Mouse (Mus musculus): ENCODE measurements around the gene Cxcl14.

DNA sequence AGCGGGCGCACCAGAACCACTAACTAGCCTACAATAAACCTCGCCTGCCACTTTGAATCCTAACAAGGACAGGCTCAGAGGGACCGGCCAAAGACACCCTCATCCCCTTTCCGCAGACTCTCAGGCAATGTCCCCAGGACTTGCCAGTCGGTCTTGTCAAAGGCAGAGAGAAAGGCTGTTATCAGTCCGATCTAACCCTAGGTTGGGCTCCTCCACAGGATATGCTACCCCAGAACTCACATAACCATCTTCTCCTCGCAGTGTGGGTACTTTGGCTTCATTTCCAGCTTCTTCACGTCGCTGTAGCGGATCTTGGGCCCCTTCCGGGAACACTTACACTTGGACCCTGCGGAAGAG is 787 bp downstream of the Cxcl14 start:
- no peak for TF ChIP-seq CTCF (IDR thresholded peaks at IDR 0.05; ENCODE audit: borderline replicate concordance, insufficient read depth, low read depth, low read length)
- TF ChIP-seq POLR2A (IDR thresholded peaks at IDR 0.05; ENCODE audit: borderline replicate concordance, insufficient read depth, low read length): no peak
